Mouse (Mus musculus) myocyte (in vitro differentiated cells): ENCODE results near the gene Urah.

Experiments
- E2F4 ChIP-seq: IDR thresholded peaks from one replicate; pipeline ENCODE4 v1.6.1; 2011; ENCODE audit warnings: mild to moderate bottlenecking, control low read depth, moderate library complexity; ENCODE audit not compliant: insufficient read depth
- POLR2A ChIP-seq: IDR thresholded peaks from one replicate; pipeline ENCODE4 v1.6.1; 2011; ENCODE audit warnings: low read depth, mild to moderate bottlenecking, control low read depth, moderate library complexity; ENCODE audit not compliant: insufficient read length

DNA sequence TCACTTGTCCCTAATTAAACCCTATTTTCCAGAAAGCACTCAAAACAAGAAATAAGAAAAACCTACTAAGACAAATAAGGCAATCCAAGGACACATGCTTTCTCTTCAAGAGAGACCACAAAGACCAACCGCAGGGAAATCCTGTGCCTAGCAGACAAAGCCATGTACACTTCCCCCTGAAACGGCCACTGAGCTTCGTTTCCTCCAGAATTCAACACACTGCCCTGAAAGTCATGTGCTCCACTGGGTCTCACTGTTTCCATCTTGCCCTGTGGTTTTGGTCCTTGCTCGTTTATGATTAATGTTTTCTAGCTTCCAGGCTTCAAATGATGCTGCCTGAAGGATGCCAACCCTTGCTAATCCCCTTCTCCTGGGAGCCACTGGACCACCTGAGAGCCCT is 39.4 kb downstream of the Urah start:
- no peak for TF ChIP-seq E2F4
- no peak for TF ChIP-seq POLR2A
